Mouse (Mus musculus): ENCODE data around the gene Igsf8. TPM values are rescaled to one million over a fixed set of nuclear protein-coding genes. Genes with fewer than 3 reads are reported as not detected.
A peak's percentile ranks its signal among the peaks of the same experiment; 100 is the strongest.
"Not testable (repeated sequence)": the region's sequence is repeated elsewhere in the genome, so short reads cannot be mapped to it uniquely, and the experiment has no call there.

Igsf8 gene
- total RNA-seq (2022), result 10 to 100 TPM in 1 of 4 experiments, 1 to 10 TPM in 3; 7.3 to 10.5 (median 7.7) TPM

DNA sequence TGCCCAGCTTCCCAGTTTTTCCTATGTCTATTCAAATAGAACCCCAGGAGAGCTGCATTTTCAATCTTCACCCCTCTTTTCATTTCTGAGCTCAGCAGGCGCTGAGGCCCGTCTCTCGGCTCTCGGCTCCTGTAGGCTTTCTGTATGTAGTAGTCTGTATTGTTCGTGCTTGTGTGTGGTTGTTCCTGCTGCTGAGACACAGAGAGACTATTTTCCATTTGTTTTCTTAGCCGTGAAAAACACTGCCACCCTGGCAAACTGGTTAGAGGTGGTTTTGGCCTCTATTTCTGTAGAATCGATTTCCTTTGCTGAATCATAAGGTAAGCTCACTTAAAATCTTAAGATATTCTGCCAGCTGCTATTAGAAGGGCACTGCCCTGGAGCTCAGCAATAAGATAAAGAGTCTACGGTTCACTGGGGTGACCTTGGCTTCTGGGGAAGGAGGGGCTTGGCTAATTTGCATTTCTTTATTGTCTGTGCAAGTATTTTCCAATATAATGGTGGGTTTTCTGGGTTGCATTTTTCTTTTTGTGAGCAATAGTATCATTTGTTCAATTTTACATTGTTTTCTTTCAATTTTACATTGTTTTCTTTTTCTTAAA lies at the start of gene Igsf8:
Gene Igsf8 (plus strand): TSS at position 165 of the 602 bp plus-strand sequence.
- DNase-seq (ENCODE audit: low spot score in 2 of 2), result no peak

GRCm38 (mm10) chr1:172212776-172213175 lies 48.7 kb upstream of the Igsf8 start:
- DNase-seq (ENCODE audit: low spot score in 2 of 2), result no peak

DNA sequence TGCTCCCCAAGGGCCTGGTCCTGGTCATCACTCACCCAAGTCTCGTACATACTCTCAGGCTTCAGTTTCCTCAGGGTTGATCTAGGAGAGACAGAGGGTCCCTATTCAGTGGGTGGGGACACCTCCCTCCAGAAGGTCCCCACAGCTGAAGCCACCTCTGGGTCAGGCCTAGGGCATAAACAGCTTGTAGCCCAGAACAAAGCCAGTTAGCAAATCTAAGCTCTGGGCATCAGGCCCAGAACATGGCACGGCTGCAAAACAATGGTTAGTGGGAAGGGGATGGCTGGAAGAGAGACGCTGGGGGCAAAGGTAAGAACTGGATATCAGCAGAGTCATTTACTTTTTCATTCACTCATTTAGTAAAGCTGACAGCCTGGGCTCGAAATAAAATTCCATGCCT lies 47.7 kb upstream of the Igsf8 start:
- DNase-seq (ENCODE audit: low spot score in 2 of 2), result no peak

DNA sequence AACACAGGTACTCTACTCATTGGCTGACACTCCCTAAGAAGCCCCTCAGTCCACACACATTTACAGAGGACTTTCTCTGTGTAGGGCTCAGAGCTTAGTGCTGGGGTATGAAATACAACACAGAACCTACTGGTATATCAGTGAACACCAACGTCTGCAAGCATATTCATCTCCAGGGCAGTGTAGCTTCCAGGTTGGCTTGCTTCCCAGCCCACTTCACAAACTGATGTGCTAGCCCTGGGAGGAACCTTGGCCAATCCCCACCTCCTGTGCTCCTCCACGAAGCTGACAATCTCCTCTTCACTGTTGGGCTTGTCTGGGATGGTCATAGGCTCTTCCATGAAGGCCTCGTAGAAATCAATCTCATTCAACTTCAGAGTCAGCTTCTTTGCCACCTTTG lies 46.7 kb upstream of the Igsf8 start:
- DNase-seq (ENCODE audit: low spot score in 2 of 2), result peak in 1 of 2 experiments; percentile 44

DNA sequence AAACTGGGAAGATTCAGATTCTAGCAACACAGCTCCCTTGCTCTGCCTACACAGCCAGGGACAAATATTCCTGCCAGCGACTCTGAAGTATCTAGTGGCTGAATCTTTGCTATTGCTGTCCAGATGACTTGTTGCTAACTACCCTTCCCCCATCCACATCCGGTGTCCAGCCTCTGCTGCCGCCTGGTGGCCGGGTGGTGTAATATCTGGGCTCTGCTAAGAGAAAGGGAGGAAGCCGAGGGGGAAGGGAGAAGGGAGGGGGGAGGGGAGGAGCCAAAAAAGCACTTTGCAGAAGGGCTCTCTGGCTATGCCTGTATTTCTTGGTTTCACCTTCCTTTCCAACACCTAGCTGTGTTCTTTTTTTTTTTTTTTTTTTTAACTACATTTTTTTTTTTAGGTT lies 44.3 kb upstream of the Igsf8 start:
- DNase-seq (ENCODE audit: low spot score in 2 of 2), result peak; percentile 90 to 91

- peak; percentile 32 to 47 for DNase-seq (ENCODE audit: low spot score in 2 of 2)
These were observed 43.1 kb upstream of the Igsf8 start for GRCm38 (mm10) chr1:172218164-172218910.

DNA sequence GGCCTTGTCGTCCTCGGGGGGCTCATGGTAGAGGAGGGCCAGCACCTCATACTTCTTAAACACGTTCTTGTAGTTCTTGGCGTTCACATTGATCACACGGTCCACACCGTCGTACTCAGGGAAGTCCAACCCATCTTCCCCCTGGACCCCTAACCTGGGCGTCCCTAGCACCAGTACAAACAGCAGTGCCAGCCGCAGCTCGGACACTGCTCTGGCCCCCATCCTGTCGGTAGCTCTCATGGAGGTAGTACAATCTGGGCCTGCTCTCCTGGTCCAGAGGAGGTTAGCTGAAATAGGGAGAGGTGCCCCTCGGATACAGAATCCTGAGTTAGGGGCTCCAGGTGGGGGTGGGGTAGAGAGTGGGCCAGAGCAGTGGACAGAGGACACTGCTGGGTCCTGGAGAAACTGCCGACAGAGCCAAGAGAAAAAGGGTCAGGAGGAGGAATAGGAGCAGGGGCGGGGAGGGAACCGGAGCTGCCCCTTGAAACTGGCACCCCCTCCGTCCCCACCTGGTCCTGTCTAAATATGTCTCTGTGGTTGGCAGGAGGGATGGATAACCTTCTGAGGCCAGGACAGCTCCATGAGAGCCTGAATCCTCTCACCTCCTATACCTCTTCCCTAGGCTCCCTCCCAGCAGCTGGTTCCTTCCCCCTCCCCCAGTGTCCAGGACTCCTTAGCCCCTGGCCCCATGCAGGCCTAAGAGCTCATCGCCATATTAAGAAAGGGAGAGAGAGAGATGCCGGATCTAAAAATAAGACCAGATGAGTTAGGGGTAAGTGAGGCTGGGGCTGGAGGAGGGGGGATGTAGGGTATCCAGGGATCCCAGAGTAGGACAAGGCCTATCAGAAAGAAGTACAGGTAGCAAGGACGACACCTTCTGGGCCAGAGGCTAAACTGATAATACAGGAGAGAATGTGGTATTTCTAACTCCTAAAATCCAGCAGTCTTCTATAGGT lies 41.7 kb upstream of the Igsf8 start, which contains the start of gene Casq1:
Gene Casq1 (minus strand): TSS at position 418 of the 956 bp plus-strand sequence.
- DNase-seq (ENCODE audit: low spot score in 2 of 2), result peak; percentile 70 to 80

- DNase-seq (ENCODE audit: low spot score in 2 of 2), result peak; percentile 80 to 82
These were observed 41.0 kb upstream of the Igsf8 start for GRCm38 (mm10) chr1:172220414-172220813.

- DNase-seq (ENCODE audit: low spot score in 2 of 2), result peak; percentile 37 to 67
These were observed 40.0 kb upstream of the Igsf8 start for GRCm38 (mm10) chr1:172221297-172222063.

- no peak for DNase-seq (ENCODE audit: low spot score in 2 of 2)
These were observed 33.2 kb upstream of the Igsf8 start for GRCm38 (mm10) chr1:172228209-172228608.

GRCm38 (mm10) chr1:172229215-172229614 lies 32.2 kb upstream of the Igsf8 start:
- no peak for DNase-seq (ENCODE audit: low spot score in 2 of 2)

GRCm38 (mm10) chr1:172240945-172241708 lies 20.3 kb upstream of the Igsf8 start:
- DNase-seq (ENCODE audit: low spot score in 2 of 2), result no peak

GRCm38 (mm10) chr1:172242401-172242800 lies 19.0 kb upstream of the Igsf8 start:
- peak; percentile 33 to 61 for DNase-seq (ENCODE audit: low spot score in 2 of 2)

DNA sequence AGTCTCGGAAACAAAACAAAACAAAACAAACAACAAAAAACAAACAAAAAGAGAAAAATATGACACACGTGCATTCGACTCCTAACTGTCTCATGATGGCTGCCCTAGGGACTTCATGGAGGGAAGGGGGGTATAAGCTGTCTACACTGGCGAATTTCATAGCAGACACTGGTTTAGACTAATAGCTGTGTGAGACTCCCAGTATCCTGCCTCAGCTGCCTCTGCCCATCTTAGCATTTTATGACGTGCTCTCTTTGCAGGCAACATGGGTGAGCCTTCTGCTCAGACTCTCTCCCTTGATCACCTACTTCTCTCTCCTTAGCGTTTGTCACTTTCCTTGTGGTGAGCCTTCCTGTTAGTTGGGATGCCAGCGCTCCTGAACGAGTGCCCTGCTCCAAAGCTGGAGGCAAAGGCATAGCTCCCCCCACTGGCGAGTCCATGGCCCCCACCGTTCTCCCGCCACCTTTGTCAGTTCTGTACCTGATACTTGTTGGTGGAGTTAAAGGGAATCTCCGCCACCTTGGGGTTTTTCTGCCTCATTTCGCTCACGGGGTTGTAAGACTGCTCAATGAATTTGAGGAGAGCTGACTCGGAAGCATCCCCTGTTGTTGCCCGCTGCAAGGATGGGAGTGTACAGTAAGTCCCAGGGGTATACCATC lies 17.8 kb upstream of the Igsf8 start:
- peak; percentile 38 to 66 for DNase-seq (ENCODE audit: low spot score in 2 of 2)

DNA sequence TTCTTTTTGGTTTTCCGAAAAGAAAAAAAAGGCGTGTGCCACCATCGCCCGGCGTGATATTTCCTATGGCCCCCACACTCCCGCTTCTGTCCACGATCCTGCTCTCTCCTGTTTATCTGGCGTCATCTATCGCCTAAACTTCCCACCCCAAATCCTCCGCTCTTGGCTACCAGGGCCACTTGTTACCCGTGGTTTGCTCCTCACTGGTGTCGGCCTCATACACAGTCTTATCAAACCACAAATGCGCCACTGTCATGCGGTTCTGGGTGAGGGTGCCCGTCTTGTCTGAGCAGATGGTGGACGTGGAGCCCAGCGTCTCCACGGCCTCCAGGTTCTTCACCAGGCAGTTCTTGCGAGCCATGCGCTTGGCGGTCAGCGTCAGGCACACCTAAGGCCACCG lies 16.8 kb upstream of the Igsf8 start:
- not testable (repeated sequence) for DNase-seq (ENCODE audit: low spot score in 2 of 2)

- DNase-seq (ENCODE audit: low spot score in 2 of 2), result no peak
These were observed 14.2 kb upstream of the Igsf8 start for GRCm38 (mm10) chr1:172247216-172247615.

- DNase-seq (ENCODE audit: low spot score in 2 of 2), result no peak
These were observed 13.8 kb upstream of the Igsf8 start for GRCm38 (mm10) chr1:172247679-172248078.

- no peak for DNase-seq (ENCODE audit: low spot score in 2 of 2)
These were observed 3.1 kb upstream of the Igsf8 start, which contains the start of gene Atp1a4 for GRCm38 (mm10) chr1:172258314-172258713. Atp1a4 (minus strand) TSS chr1:172258414.

DNA sequence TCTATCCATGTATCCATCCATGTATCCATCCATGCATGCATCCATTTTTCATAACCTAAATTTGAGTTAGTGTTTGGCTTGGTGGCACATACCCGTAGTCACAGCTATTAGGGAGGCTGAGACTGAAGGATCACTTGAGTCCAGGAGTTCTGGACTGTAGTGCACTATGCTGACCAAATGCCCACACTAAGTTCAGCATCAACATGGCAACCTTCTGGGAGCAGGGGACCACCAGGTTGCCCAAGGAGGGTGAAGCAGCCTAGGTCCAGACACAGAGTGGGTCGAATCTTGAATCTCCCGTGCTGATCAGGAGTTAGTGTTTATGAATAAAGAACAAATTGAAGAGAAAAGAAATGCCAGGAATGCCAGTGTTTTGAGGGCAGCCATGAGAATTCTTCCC lies 9.8 kb downstream of the Igsf8 start:
- no peak for DNase-seq (ENCODE audit: low spot score in 2 of 2)
